Mouse (Mus musculus) limb, embryonic 12.5 days (tissue): ENCODE measurements around the gene Cabin1. TPM values are rescaled to one million over a fixed set of nuclear protein-coding genes. Genes with fewer than 3 reads are reported as not detected.

Experiments
- ATAC-seq: fragments of 200-750 bp; cut with Nextera tagmentation; 2 replicates; pipeline ENCODE4 v1.8.0; 2017; ENCODE audit warnings: low read depth, moderate TSS enrichment; ENCODE audit not compliant: insufficient number of reproducible peaks, insufficient read depth, low FRiP score, low TSS enrichment
- H3K27ac ChIP-seq: fragments of 300-500 bp; sonication (generic); 2 replicates; pipeline ENCODE4 v1.5.1; 2016; ENCODE audit warnings: mild to moderate bottlenecking, moderate library complexity
- H3K27me3 ChIP-seq: fragments of 300-500 bp; sonication (generic); 2 replicates; pipeline ENCODE4 v1.6.1; 2016; ENCODE audit warnings: mild to moderate bottlenecking, moderate library complexity
- H3K36me3 ChIP-seq: fragments of 300-500 bp; sonication (generic); 2 replicates; pipeline ENCODE4 v1.6.1; 2016; ENCODE audit warnings: mild to moderate bottlenecking, moderate library complexity
- H3K4me1 ChIP-seq: fragments of 300-500 bp; sonication (generic); replicated peaks from 2 replicates; pipeline ENCODE4 v1.6.1; 2016
- H3K4me2 ChIP-seq: fragments of 300-500 bp; sonication (generic); 2 replicates; pipeline ENCODE4 v1.6.1; 2016; ENCODE audit warnings: mild to moderate bottlenecking, moderate library complexity
- H3K4me3 ChIP-seq: fragments of 300-500 bp; sonication (generic); replicated peaks from 2 replicates; pipeline ENCODE4 v1.5.1; 2016; ENCODE audit warnings: mild to moderate bottlenecking
- H3K9ac ChIP-seq: fragments of 300-500 bp; sonication (generic); replicated peaks from 2 replicates; pipeline ENCODE4 v1.6.1; 2016; ENCODE audit warnings: mild to moderate bottlenecking, moderate library complexity
- H3K9me3 ChIP-seq: fragments of 300-500 bp; sonication (generic); 2 replicates; pipeline ENCODE4 v1.6.1; 2016; ENCODE audit warnings: mild to moderate bottlenecking, moderate library complexity
- WGBS: fragments of 180-500 bp; shearing (Covaris S2); methylation state at CpG from one replicate; pipeline ENCODE4 v1.1.7; 2016; 5-methylcytosine and 5-hydroxymethylcytosine counted together
- polyA plus RNA-seq: library from polyadenylated mRNA; unstranded; fragments of >200 nt; fragmentation: Nextera tagmentation; extraction: Ambion mirVana; gene quantifications from 2 replicates; pipeline ENCODE4 v1.2.1, GENCODE M21; 2016

The Cabin1 gene
- polyA plus RNA-seq, 1 experiment from 2014 or later = 29.3 TPM

DNA sequence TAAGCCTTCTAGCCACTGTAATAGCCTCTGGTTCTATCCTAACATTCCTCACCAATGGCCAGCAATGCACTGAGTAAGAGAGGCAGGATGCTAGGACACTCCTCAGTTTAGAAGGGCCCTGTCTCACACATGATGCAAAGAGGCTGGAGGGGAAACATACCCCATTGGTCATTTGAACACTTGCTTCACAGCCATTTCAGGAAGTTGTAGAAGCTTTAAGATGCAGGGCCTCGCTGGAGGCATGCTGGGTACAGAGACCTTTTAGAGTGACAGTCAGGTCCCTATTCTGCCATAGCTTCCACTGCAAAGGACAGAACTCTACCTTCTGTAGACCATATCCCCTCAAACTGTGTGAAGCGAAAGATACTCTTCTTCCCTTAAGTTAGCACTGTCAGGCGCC is 66.4 kb downstream of the Cabin1 start:
- H3K4me2 ChIP-seq = no peak overlapping the region
- no peaks in the 10 kb centered on the region for H3K9me3 ChIP-seq
- H3K27me3 ChIP-seq = no peaks in the 10 kb centered on the region
- no peak overlapping the region for H3K4me3 ChIP-seq
- no peaks in the 10 kb centered on the region for H3K4me1 ChIP-seq
- peaks cover 85% of the 10 kb centered on the region for H3K36me3 ChIP-seq
- H3K27ac ChIP-seq = no peak overlapping the region
- no peak overlapping the region for H3K9ac ChIP-seq
- WGBS = 92% methylated on average over 3 of the region's 3 CpGs
- no peak for ATAC-seq

DNA sequence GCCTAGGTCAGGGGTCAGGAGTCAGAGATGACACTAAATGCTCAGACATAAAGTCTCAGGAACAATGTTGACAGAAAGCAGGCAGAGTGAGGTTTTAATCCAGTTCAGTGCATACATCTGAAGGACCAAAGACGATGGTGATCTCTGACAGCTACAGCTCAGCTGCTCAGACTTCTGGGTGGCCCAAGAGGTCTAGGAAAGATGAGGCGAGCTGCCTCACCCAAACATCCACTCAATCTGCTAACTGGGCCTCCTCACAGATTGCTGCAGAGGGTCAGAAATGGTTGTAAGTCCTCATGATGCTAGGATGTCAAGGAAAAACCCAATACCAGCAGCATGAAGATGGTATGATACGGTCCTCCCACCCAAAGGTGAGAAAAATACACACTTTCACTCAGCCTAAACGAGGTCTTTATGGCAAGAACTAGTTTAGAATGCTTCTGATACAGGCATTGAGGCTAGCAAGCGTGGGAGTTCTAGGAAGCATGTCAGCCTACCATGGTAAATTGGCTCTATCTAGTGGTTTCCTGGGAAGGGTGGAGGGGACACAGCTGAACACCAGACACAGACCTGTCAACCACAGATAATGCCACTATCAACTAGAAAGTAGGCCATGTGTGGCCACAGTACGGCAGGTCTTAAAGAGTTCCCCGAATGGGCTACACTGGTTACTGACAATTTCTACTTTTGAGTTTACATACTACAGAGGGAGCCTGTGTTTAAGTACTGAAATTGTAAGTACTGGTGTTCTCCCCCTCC is 67.4 kb downstream of the Cabin1 start:
- Histone ChIP-seq H3K9ac (no peak overlapping the region), H3K27ac (no peak overlapping the region), H3K36me3 (peaks cover 92% of the 10 kb centered on the region), H3K9me3 (no peaks in the 10 kb centered on the region), H3K4me1 (no peaks in the 10 kb centered on the region), H3K4me2 (no peak overlapping the region), H3K4me3 (no peak overlapping the region), H3K27me3 (no peaks in the 10 kb centered on the region)
- ATAC-seq = no peak
- WGBS = 87% methylated on average over 7 of the region's 7 CpGs

DNA sequence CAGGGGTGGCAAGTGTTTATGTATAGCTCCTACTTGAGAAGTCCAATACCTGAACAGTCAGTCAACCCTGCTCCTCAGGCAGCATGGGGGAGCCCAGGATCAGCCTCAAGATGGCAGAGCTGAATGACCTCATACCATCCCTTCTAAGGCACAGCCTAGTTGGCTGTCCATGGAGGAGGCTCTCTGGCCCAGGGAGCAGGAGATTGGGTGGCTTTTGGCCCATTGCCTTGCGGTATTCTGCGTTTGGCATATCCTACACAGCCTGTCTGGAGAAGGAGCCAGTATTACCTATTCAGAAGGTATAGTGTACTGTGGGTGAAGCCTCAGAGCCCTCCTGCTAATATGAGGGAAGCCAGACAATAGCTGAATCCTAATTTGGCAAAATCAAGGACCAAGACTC is 68.6 kb downstream of the Cabin1 start:
- 85% methylated on average over 2 of the region's 2 CpGs for WGBS
- Histone ChIP-seq H3K9ac (no peak overlapping the region), H3K4me1 (no peaks in the 10 kb centered on the region), H3K4me3 (no peak overlapping the region), H3K36me3 (peaks cover 100% of the 10 kb centered on the region), H3K27me3 (no peaks in the 10 kb centered on the region), H3K9me3 (no peaks in the 10 kb centered on the region), H3K27ac (no peak overlapping the region), H3K4me2 (no peak overlapping the region)
- ATAC-seq = no peak

DNA sequence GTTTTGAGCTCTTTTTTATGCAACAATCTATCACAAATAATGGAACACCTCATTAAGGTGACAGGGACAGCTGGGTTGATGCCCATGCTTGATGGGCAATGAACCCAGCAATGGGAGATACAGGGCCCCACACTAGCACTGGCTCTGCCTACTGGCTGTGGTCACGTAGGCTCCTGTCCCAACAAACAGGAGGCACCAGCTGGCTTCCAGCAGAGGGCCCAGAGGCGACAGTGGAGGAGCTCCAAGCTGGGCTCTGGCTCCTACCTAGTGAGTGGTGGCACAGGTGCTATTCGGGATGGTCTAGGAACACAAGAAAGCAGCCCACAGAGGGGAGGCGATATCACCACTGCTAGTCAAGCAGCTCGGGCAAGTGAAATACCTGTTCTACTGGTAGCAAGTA is 69.1 kb downstream of the Cabin1 start:
- no peak overlapping the region for H3K27ac ChIP-seq
- WGBS = 89% methylated on average over 5 of the region's 5 CpGs
- ATAC-seq = no peak
- H3K4me1 ChIP-seq = no peaks in the 10 kb centered on the region
- no peaks in the 10 kb centered on the region for H3K27me3 ChIP-seq
- H3K36me3 ChIP-seq = peaks cover 98% of the 10 kb centered on the region
- no peak overlapping the region for H3K9ac ChIP-seq
- no peak overlapping the region for H3K4me3 ChIP-seq
- no peaks in the 10 kb centered on the region for H3K9me3 ChIP-seq
- no peak overlapping the region for H3K4me2 ChIP-seq

DNA sequence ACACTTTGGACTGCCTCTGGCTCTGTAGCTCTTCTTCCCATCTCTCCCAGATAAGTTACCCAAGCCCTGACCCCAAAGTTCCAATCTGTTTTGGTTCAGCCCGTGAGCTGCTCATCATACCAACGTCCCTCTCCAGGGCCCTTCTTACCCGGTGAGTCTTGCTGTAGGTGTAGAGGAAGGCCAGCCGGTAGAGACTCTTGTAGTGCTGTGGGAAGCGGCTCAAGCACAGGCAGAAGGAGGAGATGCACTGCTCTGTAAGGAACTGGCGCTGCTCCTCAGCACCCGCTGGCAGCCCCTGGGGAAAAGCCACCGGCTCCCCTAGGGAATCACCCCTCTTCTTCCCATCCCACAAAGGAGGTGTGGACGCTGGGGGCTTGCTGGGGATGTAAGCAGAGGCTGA is 69.6 kb downstream of the Cabin1 start:
- Histone ChIP-seq H3K4me3 (no peak overlapping the region), H3K9me3 (no peaks in the 10 kb centered on the region), H3K9ac (no peak overlapping the region), H3K27me3 (no peaks in the 10 kb centered on the region), H3K36me3 (peaks cover 98% of the 10 kb centered on the region), H3K27ac (no peak overlapping the region), H3K4me2 (no peak overlapping the region), H3K4me1 (no peaks in the 10 kb centered on the region)
- no peak for ATAC-seq
- WGBS = 95% methylated on average over 9 of the region's 9 CpGs

DNA sequence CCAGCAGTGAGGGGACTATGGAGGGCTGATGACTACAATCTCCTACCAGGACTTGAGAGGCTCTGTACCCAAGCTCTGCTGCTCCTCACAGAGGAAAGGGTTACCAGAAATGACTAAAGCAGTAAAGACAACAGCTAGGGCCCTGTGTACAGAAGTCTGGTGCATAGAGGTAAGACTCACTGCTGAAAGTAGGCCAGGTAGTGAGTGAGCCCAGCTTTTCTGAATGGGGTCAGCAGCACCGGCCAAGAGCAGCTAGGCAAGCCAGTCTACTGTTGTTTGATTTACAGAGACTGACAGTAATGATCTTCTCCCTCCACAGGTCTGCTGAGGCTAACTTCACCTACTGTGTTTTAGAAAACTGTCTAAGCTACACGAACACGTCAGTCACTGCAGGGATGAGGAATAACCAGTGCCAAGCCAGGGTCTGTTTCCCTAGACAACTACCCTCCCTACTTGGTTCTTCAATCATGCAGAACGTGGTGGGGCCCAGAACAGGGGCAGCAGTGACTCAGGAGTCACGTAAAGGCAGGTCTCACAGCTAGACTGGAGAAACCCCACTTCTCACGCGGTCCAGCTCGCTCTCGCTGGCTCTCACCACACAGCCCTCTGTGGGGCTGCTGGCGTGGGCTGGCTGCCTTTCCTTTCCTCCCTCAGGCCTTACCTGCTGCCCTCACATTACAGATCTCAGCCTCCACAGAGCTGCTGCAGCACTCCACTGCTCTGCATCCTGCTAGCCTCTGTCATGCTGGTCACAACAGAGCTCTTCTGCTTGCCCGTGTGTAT is 70.5 kb downstream of the Cabin1 start:
- WGBS = 88% methylated on average over 11 of the region's 11 CpGs
- Histone ChIP-seq H3K4me2 (no peak overlapping the region), H3K4me3 (no peak overlapping the region), H3K36me3 (peaks cover 98% of the 10 kb centered on the region), H3K27me3 (no peaks in the 10 kb centered on the region), H3K9me3 (no peaks in the 10 kb centered on the region), H3K9ac (no peak overlapping the region), H3K4me1 (no peaks in the 10 kb centered on the region), H3K27ac (no peak overlapping the region)
- no peak for ATAC-seq

DNA sequence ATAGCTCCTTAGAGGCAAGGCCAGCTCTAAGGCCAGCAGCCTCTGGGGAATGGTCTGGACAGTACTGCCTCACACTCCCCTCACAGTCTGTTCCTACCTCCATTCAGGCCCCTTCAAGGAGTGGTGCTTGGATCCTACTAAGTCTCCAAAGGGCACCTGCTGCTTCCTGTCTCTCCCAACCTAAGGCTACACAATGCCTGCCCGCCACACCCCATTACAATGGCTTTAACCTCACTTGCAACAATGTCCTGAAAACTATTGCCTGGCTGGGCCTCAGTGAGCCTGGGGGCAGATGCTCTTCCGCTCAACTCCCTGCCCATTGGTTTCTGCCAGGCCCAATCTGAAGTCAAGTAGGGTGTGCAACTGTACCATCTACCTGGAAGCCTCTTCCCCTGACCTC is 75.5 kb downstream of the Cabin1 start:
- ATAC-seq = no peak
- 0 out of 2 replicates have a peak, but pooled peaks cover 7% of the 10 kb centered on the region for H3K4me1 ChIP-seq
- 87% methylated on average over 2 of the region's 2 CpGs for WGBS
- no peak overlapping the region for H3K4me3 ChIP-seq
- H3K36me3 ChIP-seq = peaks cover 74% of the 10 kb centered on the region
- H3K9me3 ChIP-seq = no peaks in the 10 kb centered on the region
- H3K4me2 ChIP-seq = no peak overlapping the region
- H3K27me3 ChIP-seq = no peaks in the 10 kb centered on the region
- no peak overlapping the region for H3K9ac ChIP-seq
- no peak overlapping the region for H3K27ac ChIP-seq

DNA sequence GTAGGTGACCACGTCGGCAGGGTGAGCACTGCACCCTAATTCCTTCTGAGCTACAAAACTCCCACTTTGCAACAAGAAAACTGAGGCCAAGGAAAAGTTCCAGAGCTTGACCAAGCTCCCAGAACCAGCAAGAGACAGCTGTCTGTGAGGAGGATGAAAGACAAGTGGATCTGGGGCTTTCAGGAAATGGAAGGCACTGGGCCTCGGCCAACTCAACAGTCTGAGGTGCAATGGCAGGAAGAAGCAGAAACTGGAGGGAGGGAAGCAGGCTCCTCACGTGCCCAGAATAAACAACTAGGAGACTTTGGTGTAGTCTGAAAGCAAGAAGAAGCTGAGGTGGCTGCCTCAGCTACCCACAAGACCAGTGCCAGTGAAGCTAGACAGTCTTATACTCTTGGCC is 77.4 kb downstream of the Cabin1 start:
- Histone ChIP-seq H3K36me3 (peaks cover 66% of the 10 kb centered on the region), H3K9ac (no peak overlapping the region), H3K27ac (no peak overlapping the region), H3K4me3 (no peak overlapping the region), H3K27me3 (no peaks in the 10 kb centered on the region), H3K4me1 (0 out of 2 replicates have a peak, but pooled peaks cover 7% of the 10 kb centered on the region), H3K4me2 (no peak overlapping the region), H3K9me3 (no peaks in the 10 kb centered on the region)
- WGBS = 78% methylated on average over 4 of the region's 4 CpGs
- no peak for ATAC-seq

DNA sequence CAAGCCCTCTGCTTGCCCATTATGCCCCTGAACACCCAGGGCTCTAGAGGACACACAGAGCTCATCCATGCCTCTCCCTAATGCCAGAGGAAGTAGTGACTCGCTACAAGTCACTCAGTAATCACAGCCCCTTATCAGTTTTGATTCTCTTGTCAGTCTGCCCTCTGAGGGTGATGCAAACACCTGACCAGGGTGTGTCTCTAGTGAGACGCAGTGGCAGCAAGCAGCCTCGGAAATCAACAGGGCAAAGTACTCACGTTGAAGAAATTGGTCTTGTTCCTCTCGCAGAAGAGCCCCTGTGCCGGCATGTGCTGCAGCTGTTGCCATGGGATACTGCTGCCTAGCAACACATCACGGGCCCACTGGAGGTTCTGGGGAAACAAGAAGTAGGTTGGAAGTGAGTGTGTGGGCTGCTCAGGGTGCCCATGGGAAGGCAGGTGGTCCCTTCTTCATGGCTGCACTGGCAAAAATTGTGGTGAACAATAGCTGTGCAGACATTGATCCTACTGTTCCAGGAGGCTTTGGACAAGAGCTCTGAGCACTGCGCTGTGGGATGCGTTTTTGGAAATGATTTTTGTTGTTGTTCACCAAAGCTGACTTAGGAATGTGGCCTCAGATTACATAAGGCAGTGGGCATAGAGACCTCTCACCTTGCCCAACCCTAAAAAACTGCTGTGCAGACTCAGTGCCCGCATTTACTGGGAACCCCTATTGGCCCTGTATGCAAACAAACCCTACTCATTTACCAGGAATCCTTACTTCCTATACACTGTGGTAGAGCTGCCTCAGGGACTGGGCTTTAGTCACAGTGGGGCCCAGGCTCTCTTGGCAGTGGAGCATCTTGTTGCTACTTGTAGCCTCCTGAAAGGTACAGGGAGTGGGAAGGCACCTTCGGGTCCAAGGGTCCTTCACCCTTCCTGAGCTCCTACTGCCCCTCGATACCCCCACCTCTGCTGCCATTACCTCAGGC is 79.8 kb downstream of the Cabin1 start:
- H3K9me3 ChIP-seq = no peaks in the 10 kb centered on the region
- no peak; the same call in 1 of the 2 replicates for ATAC-seq
- H3K27me3 ChIP-seq = no peaks in the 10 kb centered on the region
- no peak overlapping the region for H3K4me2 ChIP-seq
- 68% methylated on average over 12 of the region's 12 CpGs for WGBS
- H3K4me1 ChIP-seq = 0 out of 2 replicates have a peak, but pooled peaks cover 7% of the 10 kb centered on the region
- peaks cover 66% of the 10 kb centered on the region for H3K36me3 ChIP-seq
- H3K9ac ChIP-seq = no peak overlapping the region
- no peak overlapping the region for H3K27ac ChIP-seq
- H3K4me3 ChIP-seq = no peak overlapping the region

DNA sequence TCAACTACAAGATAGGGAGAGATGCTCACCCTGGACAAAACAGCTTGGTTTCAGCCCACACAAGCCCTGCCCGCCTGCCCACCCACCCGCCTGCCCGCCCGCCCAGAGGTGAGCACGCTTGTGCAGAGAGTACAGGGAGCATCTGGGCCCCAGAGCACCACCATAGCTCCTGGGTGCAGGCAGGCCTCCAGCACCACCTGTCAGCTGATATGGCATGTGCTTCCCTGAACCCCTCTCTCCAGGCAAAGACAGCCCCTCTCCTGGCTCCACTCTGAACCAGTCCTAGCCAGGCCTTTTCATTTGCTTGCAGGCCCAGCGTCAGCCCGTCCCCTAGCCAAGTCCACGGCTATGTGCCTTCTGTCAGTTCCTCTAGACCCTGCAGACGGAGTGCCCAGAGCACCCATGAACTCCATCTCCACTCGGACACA is 83.6 kb downstream of the Cabin1 start:
- H3K4me3 ChIP-seq = no peak overlapping the region
- ATAC-seq = no peak; the same call in 1 of the 2 replicates
- H3K9me3 ChIP-seq = no peaks in the 10 kb centered on the region
- no peak overlapping the region for H3K4me2 ChIP-seq
- WGBS = 90% methylated on average over 10 of the region's 10 CpGs
- no peak overlapping the region for H3K9ac ChIP-seq
- no peak overlapping the region for H3K27ac ChIP-seq
- H3K27me3 ChIP-seq = no peaks in the 10 kb centered on the region
- H3K36me3 ChIP-seq = peaks cover 75% of the 10 kb centered on the region
- H3K4me1 ChIP-seq = 0 out of 2 replicates have a peak, but pooled peaks cover 7% of the 10 kb centered on the region

DNA sequence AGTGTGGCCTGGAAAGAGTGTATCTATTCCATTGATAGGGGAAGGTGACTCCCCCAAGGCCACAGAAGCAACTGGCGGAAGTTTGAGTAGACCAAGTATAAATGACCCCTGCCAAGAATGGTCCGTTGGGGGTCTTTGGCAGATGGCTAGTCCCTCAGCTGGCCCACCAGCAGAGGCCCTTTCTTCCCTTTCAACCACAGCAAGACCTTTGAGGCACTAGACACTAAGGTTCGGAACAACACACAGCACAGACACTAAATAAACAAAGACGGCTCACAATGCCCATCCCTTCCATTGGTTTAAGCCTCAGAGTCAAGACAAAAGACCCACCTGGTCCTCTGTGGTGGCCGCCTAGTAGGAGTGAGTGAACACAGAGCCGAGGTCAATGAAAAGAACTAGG is 84.9 kb downstream of the Cabin1 start:
- Histone ChIP-seq H3K9ac (no peak overlapping the region), H3K4me3 (no peak overlapping the region), H3K4me1 (0 out of 2 replicates have a peak, but pooled peaks cover 6% of the 10 kb centered on the region), H3K27me3 (no peaks in the 10 kb centered on the region), H3K36me3 (peaks cover 85% of the 10 kb centered on the region), H3K4me2 (no peak overlapping the region), H3K9me3 (no peaks in the 10 kb centered on the region), H3K27ac (no peak overlapping the region)
- no peak for ATAC-seq
- 93% methylated on average over 6 of the region's 6 CpGs for WGBS
